8 mouse cellular contexts compared by ENCODE assay signal in genomic region chr11:22981984-22982757, GRCm38 (mm10). TPM values are rescaled to one million over a fixed set of nuclear protein-coding genes. Genes with fewer than 3 reads are reported as not detected.
DNase-seq lines count a peak whose midpoint lies in the region; ATAC-seq and TF ChIP-seq lines count a peak whose summit lies in the region.

Gene Gm28048 (minus strand): TSS chr11:22982090.
Gene Commd1 (minus strand): TSS chr11:22982382.

- no peaks in the 10 kb centered on the region for H3K9me3 ChIP-seq in ES-E14 (ENCODE audit: control insufficient read depth, insufficient read depth, low read depth, low read length)
- H3K9me3 ChIP-seq in forebrain, embryonic 15.5 days: no peaks in the 10 kb centered on the region
- no peaks in the 10 kb centered on the region for H3K9me3 ChIP-seq in lung, embryonic 15.5 days

- intact Hi-C loops in heart, postnatal 36 days (cut with DNase I): loop anchor here (10.0 kb wide), 1 partner anchor 467 kb away; the partner anchor contains the start of gene Tmem17

- H3K27me3 ChIP-seq in forebrain, embryonic 15.5 days: no peaks in the 10 kb centered on the region
- no peaks in the 10 kb centered on the region for H3K27me3 ChIP-seq in lung, embryonic 15.5 days

- peaks cover 0 to 6% of the 10 kb centered on the region in 2 experiments; a peak in 2 of 4 replicates for H3K4me1 ChIP-seq in ES-E14 (ENCODE audit: control insufficient read depth in 2 of 2, insufficient read depth in 2 of 2, low read length in 2 of 2, poor library complexity in 1 of 2)
- H3K4me1 ChIP-seq in forebrain, embryonic 15.5 days: peaks cover 31% of the 10 kb centered on the region
- peaks cover 19% of the 10 kb centered on the region for H3K4me1 ChIP-seq in lung, embryonic 15.5 days

- H3K36me3 ChIP-seq in ES-E14 (ENCODE audit: control insufficient read depth, insufficient read depth, low read length, poor library complexity, severe bottlenecking): peaks cover 6% of the 10 kb centered on the region; the same call in 1 of the 2 replicates
- no peaks in the 10 kb centered on the region for H3K36me3 ChIP-seq in forebrain, embryonic 15.5 days
- peaks cover 13% of the 10 kb centered on the region; the same call in 1 of the 2 replicates for H3K36me3 ChIP-seq in lung, embryonic 15.5 days

- peak within 1 kb of the TSS; percentile 59 for H3K4me2 ChIP-seq in forebrain, embryonic 15.5 days (replicated peaks)
- H3K4me2 ChIP-seq in lung, embryonic 15.5 days: peak within 1 kb of the TSS; percentile 70

- peak within 1 kb of the TSS; percentile 73 for H3K9ac ChIP-seq in ES-E14 (ENCODE audit: insufficient read depth, low read depth, low read length, poor library complexity, severe bottlenecking)
- H3K9ac ChIP-seq in forebrain, embryonic 15.5 days (replicated peaks): peak within 1 kb of the TSS; percentile 67
- H3K9ac ChIP-seq in lung, embryonic 15.5 days: peak within 1 kb of the TSS; percentile 73

- H3K27ac ChIP-seq in ES-E14 (ENCODE audit: insufficient read depth, low read depth, low read length, poor library complexity, severe bottlenecking): peak within 1 kb of the TSS; percentile 29; the same call in 1 of the 2 replicates
- H3K27ac ChIP-seq in forebrain, embryonic 15.5 days (replicated peaks): peak within 1 kb of the TSS; percentile 96
- H3K27ac ChIP-seq in lung, embryonic 15.5 days: peak within 1 kb of the TSS; percentile 97

- peak; percentile 85 for DNase-seq in ES-E14 (ENCODE audit: low read depth, low spot score)
- peak; percentile 94 for DNase-seq in cerebellum, adult 11-12 months
- DNase-seq in heart, postnatal 36 days: peak; percentile 98 to 99
- peak; percentile 90 to 97 for DNase-seq in layer of hippocampus, adult 8-10 months (ENCODE audit: low spot score in 2 of 2)
- peak; percentile 92 for DNase-seq in ovary, adult 18-20 months (ENCODE audit: low spot score)
- DNase-seq in thymus, postnatal 0 days (ENCODE audit: low spot score): peak; percentile 95

- 2% methylated on average over 42 of the region's 42 CpGs for WGBS in forebrain, embryonic 15.5 days
- WGBS in lung, embryonic 15.5 days: 3% methylated on average over 42 of the region's 42 CpGs

- ATAC-seq in forebrain, embryonic 15.5 days (replicated peaks): peak; percentile 94
- ATAC-seq in lung, embryonic 15.5 days (ENCODE audit: borderline replicate concordance, extremely low read depth, low FRiP score, low TSS enrichment): peak; percentile 93

- H3K4me3 ChIP-seq in ES-E14 (ENCODE audit: insufficient read depth in 1 of 2, low read depth in 1 of 2, low read length in 2 of 2, poor library complexity in 1 of 2, severe bottlenecking in 1 of 2): peak within 1 kb of the TSS; percentile 74 to 97
- peak within 1 kb of the TSS; percentile 65 for H3K4me3 ChIP-seq in forebrain, embryonic 15.5 days
- peak within 1 kb of the TSS; percentile 67 for H3K4me3 ChIP-seq in lung, embryonic 15.5 days

- in situ Hi-C loops in ES-E14 (cut with MboI; ENCODE audit: low sequenced_read_pairs in 2 of 2, unreplicated experiment in 2 of 2): no loop called here

TF ChIP-seq in ES-E14, 5 proteins besides CTCF, POLR2A, EP300 and RAD21:
- TF ChIP-seq MAFK (IDR thresholded peaks at IDR 0.05; ENCODE audit: insufficient read depth, low read depth, low read length) (no peak), ZC3H11A (IDR thresholded peaks at IDR 0.05; ENCODE audit: borderline replicate concordance, low read depth, low read length) (no peak), CHD2 (IDR thresholded peaks at IDR 0.05; ENCODE audit: low read depth, low read length) (0 out of 2 replicates have a peak, but pooled peaks have one; percentile 1), ZNF384 (IDR thresholded peaks at IDR 0.05; ENCODE audit: low read depth, low read length) (no peak), HCFC1 (IDR thresholded peaks at IDR 0.05; ENCODE audit: borderline replicate concordance, insufficient read depth, low read length) (peak; percentile 64; the same call in 1 of the 2 replicates)

RNA-seq across cellular contexts. Expression of gene Gm28048, which starts in this region (rescaled TPM):
- 13.8 and 16.3 TPM in 2 replicates for total RNA-seq in ES-E14 (2012; rRNA removed)
- polyA plus RNA-seq in forebrain, embryonic 15.5 days (2015; fragmentation: Nextera tagmentation; extraction: Ambion mirVana): 3.4 and 3.5 TPM in 2 replicates
- total RNA-seq in heart, postnatal 36 days (2021): 1 to 10 TPM; 4.4 to 5.2 TPM
- total RNA-seq in layer of hippocampus, adult 8-10 months (2022): 10 to 100 TPM in 2 of 4 experiments, 1 to 10 TPM in 2; 8.8 to 14.8 (median 10.3) TPM
- 14.6 and 16.3 TPM in 2 replicates for polyA plus RNA-seq in lung, embryonic 15.5 days (2015; fragmentation: Nextera tagmentation; extraction: Ambion mirVana)
- 41.2 and 44.0 TPM in 2 replicates for polyA plus RNA-seq in thymus, postnatal 0 days (2015; fragmentation: Nextera tagmentation; extraction: Ambion mirVana)

RNA-seq across cellular contexts. Expression of gene Commd1, which starts in this region (rescaled TPM):
- total RNA-seq in ES-E14 (2012; rRNA removed): 83.5 and 106 TPM in 2 replicates
- 235 and 252 TPM in 2 replicates for polyA plus RNA-seq in forebrain, embryonic 15.5 days (2015; fragmentation: Nextera tagmentation; extraction: Ambion mirVana)
- total RNA-seq in heart, postnatal 36 days (2021): 100 to 1,000 TPM; 150 to 164 TPM
- total RNA-seq in layer of hippocampus, adult 8-10 months (2022): 10 to 100 TPM; 39.0 to 59.9 (median 56.6) TPM
- polyA plus RNA-seq in lung, embryonic 15.5 days (2015; fragmentation: Nextera tagmentation; extraction: Ambion mirVana): 368 and 400 TPM in 2 replicates
- 265 and 303 TPM in 2 replicates for polyA plus RNA-seq in thymus, postnatal 0 days (2015; fragmentation: Nextera tagmentation; extraction: Ambion mirVana)

Comparison
In these comparisons a context has a peak if more than half of its experiments do, and no peak if none do; other contexts are left out.
1. Peak in every context shown above with its lines: DNase-seq, ATAC-seq, H3K4me3 ChIP-seq and H3K27ac ChIP-seq.
2. H3K27ac ChIP-seq: peak in every context shown above with its lines; median percentile 97 in lung, embryonic 15.5 days; 96 in forebrain, embryonic 15.5 days; 29 in ES-E14.